Mouse (Mus musculus): Measurements from ENCODE around the gene Sesn1. TPM values are rescaled to one million over a fixed set of nuclear protein-coding genes. Genes with fewer than 3 reads are reported as not detected.

Gene Sesn1
- total RNA-seq, 2 experiments from 2014 or later = 15.4 to 29.7 TPM

DNA sequence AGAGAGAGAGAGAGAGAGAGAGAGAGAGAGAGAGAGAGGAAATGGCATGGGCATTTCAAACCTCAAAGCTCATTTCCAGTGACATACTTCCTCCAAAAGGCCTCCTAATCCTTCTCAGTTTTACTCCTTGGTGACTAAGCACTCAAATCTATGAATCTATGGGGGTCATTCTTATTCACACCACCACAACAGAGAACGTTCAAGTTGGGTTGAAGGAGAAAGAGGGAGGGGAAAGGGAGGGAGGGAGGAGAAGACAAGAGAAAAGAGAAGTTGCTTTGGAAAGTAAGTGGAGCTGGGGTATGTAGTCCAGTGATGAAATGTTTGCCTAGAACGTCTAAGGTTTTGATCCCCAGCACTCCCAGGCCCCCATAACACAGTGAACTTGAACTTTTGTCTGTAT is 60.4 kb downstream of the Sesn1 start:
- DNase-seq = no peak

GRCm38 (mm10) chr10:41871564-41871963 is 61.8 kb downstream of the Sesn1 start:
- DNase-seq = no peak

GRCm38 (mm10) chr10:41875624-41876023 is 65.9 kb downstream of the Sesn1 start:
- no peak for DNase-seq

- no peak for DNase-seq
Observed at GRCm38 (mm10) chr10:41878344-41878743, 68.6 kb downstream of the Sesn1 start.

GRCm38 (mm10) chr10:41879675-41880074 is 69.9 kb downstream of the Sesn1 start:
- DNase-seq = no peak

DNA sequence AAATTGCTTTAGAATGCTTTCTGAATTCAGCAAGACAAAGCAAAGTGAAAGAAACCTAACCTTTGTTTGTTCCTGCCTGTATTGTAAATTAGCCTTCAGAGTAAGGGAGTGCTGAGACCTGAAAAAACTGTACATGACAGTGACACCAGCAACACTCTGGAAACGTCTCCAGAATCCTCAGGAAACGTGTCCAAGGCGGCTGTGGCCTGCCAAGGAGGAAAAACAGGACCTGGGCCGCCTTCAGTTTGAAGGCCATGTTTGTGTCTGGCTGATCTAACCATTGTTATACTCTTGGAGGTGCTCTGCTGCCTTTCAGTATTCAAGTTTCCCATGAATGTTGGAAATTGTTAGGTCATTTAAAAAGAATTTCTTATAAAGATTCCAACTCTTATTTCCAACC is 70.5 kb downstream of the Sesn1 start:
- peak; percentile 29 for DNase-seq

DNA sequence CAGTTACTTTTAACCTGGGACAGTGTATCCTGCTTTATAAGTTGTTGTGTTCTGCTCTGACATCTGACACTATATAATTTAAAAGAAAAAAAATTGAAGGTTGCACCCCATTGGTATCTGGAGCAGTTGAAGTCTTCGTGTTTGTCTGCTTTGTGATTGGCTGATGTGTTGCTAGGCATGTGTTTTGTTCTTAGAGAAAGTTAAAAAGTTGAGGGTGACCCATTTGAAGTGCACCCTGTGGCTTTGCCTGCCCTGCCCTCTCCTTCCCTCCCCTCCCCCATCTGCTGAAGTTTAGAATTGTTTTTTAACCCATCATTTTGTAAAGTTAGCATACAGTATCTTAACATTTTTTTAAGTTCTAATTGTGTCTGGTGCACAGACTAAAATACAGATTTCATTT is 71.0 kb downstream of the Sesn1 start:
- DNase-seq = no peak

- DNase-seq = no peak
Observed at GRCm38 (mm10) chr10:41881438-41881837, 71.7 kb downstream of the Sesn1 start.

GRCm38 (mm10) chr10:41883741-41884575 is 74.2 kb downstream of the Sesn1 start:
- DNase-seq = no peak

DNA sequence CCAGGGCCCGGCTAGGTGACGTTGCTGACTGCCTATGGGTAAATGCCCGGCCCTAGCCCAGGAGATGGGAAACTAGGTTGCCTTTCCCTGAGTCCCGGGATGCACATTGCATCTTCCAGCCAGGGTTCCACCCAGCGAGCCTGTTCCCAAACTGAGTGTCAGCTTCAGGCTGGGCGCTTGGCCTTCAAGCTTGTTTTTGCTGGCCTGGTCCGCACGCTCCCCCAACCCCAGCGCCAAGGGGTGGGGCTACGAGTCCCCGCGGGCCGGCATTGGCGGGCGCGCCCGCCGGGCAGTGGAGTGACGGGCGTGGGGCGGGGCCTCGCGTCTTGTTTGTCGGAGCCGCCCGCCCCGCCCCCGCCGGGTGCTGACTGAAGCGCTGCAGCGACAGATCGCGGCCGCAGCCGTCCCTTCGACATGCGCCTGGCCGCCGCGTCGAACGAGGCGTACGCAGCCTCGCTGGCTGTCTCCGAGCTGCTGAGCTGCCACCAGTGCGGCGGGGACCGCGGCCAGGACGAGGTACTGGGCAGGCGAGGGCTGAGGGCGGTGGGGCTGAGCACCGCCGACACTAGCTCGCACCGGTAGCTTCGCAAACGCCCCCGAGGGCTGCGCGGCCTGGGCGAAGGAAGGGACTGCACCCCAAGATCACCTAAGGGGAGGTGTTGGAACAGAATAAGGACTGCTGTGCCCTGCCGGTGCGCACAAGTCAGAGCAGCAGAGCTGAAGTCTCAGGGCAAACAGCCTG is 77.5 kb downstream of the Sesn1 start:
- DNase-seq = peak; percentile 99

GRCm38 (mm10) chr10:41888365-41888941 is 78.7 kb downstream of the Sesn1 start:
- no peak for DNase-seq

- no peak for DNase-seq
Observed at GRCm38 (mm10) chr10:41889566-41889965, 79.8 kb downstream of the Sesn1 start.

- no peak for DNase-seq
Observed at GRCm38 (mm10) chr10:41890537-41890936, 80.8 kb downstream of the Sesn1 start.

DNA sequence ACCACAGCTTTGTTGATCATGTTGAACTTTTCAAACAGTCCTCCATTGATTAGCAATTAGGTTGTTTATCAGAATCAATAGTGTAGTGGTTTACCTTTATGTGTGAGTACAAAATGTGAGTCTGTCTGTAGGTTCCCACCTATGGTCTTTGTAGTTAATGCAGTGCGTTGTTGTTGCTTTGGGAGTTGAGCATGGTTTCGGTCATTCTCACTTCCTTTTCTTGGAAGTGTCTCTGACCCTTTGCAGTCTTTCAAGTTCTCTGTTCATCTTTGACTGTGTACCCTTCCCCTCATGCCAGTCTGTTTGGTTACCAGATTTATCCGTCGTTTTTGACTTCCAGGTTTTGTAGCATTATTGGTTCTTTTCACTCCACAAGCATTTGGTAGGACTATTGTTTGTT is 81.6 kb downstream of the Sesn1 start:
- DNase-seq = no peak

DNA sequence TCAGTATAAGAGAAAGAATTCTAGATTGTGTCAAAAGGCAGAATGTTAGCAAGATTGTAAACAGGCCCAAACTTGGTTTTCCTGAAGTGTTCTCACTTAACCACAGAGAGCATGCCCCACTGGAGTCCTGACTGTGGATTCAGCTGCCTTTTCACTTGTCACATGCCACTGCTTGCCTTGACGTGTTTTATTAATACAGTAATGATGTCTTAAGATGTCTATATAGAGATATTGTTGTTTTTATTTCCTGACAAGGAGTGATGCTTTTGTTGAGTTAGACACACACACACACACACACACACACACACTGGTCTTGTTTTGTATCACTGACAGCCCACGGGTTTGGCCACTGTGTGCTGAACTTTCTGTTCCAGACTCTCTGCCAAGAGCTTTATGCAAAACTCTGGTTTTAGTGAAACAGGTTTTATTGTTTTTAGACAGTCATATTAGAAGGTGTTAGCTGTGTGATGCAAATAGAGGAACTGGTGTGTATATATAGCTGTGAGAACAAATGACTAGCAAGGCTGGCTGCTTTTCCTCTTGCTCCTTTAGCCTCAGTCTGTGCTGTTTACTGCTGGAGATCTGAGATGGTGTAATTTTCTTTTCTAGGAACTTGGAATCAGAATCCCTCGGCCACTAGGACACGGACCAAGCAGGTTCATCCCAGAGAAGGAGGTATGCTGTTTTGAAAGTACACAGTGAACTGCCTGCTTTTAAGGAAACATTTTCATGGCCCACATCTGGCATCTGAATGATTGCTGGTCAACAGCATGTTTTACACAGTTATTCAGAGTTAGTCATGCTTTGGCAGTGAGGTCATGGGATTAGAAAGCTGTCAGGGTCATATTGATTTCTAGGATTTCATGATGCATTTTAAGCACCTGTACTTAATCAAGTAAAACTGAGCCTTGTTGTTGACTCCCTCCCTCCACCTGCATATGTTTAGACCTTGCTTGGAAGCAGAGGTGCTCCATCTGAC is 84.0 kb downstream of the Sesn1 start:
- peak; percentile 77 for DNase-seq

DNA sequence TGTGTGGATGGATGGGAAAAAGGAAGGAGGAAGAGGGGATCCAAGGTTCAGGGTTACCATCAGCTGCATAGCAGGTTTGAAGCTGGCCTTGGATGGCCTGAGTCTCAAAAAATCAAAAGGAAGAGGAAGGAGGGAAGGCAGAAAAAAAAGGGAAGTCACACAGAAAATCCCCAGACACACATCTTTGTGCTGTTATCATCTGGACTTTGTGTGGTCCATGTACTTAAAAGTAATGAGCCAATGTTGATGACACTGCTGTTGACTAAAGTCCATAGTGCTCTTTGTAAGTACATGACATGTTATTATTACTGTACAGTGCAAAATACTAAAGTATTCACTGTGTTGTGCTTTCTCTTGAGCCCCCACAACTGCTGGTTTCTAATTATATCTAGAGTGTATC is 86.7 kb downstream of the Sesn1 start:
- DNase-seq = no peak

GRCm38 (mm10) chr10:41896865-41897264 is 87.1 kb downstream of the Sesn1 start:
- DNase-seq = no peak

GRCm38 (mm10) chr10:41901456-41901855 is 91.7 kb downstream of the Sesn1 start:
- no peak for DNase-seq

- DNase-seq = no peak
Observed at GRCm38 (mm10) chr10:41901864-41902263, 92.1 kb downstream of the Sesn1 start.

- DNase-seq = no peak
Observed at GRCm38 (mm10) chr10:41907473-41907872, 97.7 kb downstream of the Sesn1 start.

- DNase-seq = no peak
Observed at GRCm38 (mm10) chr10:41907950-41908349, 98.2 kb downstream of the Sesn1 start.

DNA sequence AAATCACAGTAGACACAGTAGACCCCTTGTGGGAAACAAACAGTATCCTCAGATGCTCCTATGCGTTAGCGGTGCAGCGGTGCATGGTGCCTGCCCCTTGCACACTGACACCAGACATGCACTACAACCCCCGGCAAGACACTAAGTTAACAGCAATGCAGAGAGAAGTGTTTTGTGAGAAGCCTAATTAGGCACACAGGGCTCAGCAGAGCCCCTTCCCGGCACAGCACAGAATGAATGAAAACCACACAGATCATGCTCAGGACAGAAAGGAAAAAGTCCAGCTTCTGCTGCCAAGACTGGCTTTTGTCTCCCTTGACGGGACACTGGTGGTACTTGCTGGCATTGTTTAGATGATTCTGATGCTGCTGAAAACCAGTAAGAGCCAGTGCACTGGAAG is 99.2 kb downstream of the Sesn1 start:
- no peak for DNase-seq

Data from gastrocnemius, postnatal 25 days (tissue).